In genomic region chr17:80644567-80644966, GRCm38 (mm10) we compare ENCODE assay signal across 16 mouse cellular contexts.
"Had no signal": no experiment of that assay in that cellular context is flagged by ENCODE, and none has a peak within 500 bp of the region (broad histone marks: within the 10 kb centered on the region; RNA-seq: fewer than 3 reads in every experiment).

No protein-coding gene starts in this region.

- ATAC-seq: intestine, embryonic 16.5 days had no signal

- H3K4me2 ChIP-seq: limb, embryonic 13.5 days; neural tube, embryonic 15.5 days had no signal

- DNase-seq: kidney, adult 2 months; kidney, postnatal 36 days; layer of hippocampus, adult 9-11 months; layer of hippocampus, postnatal 36 days; left cerebral cortex, postnatal 4 days; midbrain, embryonic 14.5 days; right cerebral cortex, adult 18-20 months; right cerebral cortex, postnatal 25 days; thymus, postnatal 4 days had no signal

- H3K4me1 ChIP-seq: limb, embryonic 13.5 days; midbrain, embryonic 10.5 days; neural tube, embryonic 15.5 days had no signal

- H3K27ac ChIP-seq: limb, embryonic 13.5 days; liver, embryonic 14.5 days; midbrain, embryonic 10.5 days; neural tube, embryonic 15.5 days; stomach, postnatal 0 days had no signal

- H3K9ac ChIP-seq: limb, embryonic 13.5 days; liver, embryonic 14.5 days; neural tube, embryonic 15.5 days had no signal

- H3K4me3 ChIP-seq: limb, embryonic 13.5 days; midbrain, embryonic 10.5 days; myocyte; neural tube, embryonic 15.5 days had no signal

- H3K27me3 ChIP-seq: limb, embryonic 13.5 days; neural tube, embryonic 15.5 days had no signal

- H3K9me3 ChIP-seq: limb, embryonic 13.5 days; midbrain, embryonic 10.5 days; neural tube, embryonic 15.5 days had no signal
